Mouse (Mus musculus): ENCODE data around the gene Ccdc191.

GRCm38 (mm10) chr16:43900138-43900537 is 10.5 kb downstream of the Ccdc191 start:
- no peak for TF ChIP-seq POLR2A (IDR thresholded peaks at IDR 0.05; ENCODE audit: borderline replicate concordance, extremely low read depth, insufficient read depth, insufficient read length, poor library complexity, severe bottlenecking)
- no peak for TF ChIP-seq CTCF (IDR thresholded peaks at IDR 0.05; ENCODE audit: borderline replicate concordance, extremely low read depth, insufficient read depth, insufficient read length)
